Mouse (Mus musculus) embryonic facial prominence, embryonic 10.5 days (tissue): ENCODE results near the gene Ccdc157. TPM values are rescaled to one million over a fixed set of nuclear protein-coding genes. Genes with fewer than 3 reads are reported as not detected.

Experiments used
- DNase-seq: peaks from one replicate; pipeline ENCODE4 v3.0.0-alpha.2; 2017; ENCODE audit warnings: low spot score
- H3K27ac ChIP-seq: fragments of 300-500 bp; sonication (generic); replicated peaks from 2 replicates; pipeline ENCODE4 v1.5.1; 2016; ENCODE audit warnings: mild to moderate bottlenecking
- H3K27me3 ChIP-seq: fragments of 300-500 bp; sonication (generic); replicated peaks from 2 replicates; pipeline ENCODE4 v1.6.1; 2016; ENCODE audit warnings: low read depth, mild to moderate bottlenecking; ENCODE audit not compliant: poor library complexity, severe bottlenecking
- H3K36me3 ChIP-seq: fragments of 300-500 bp; sonication (generic); replicated peaks from 2 replicates; pipeline ENCODE4 v1.6.1; 2016; ENCODE audit warnings: mild to moderate bottlenecking, moderate library complexity
- H3K4me1 ChIP-seq: fragments of 300-500 bp; sonication (generic); 2 replicates; pipeline ENCODE4 v1.6.1; 2016
- H3K4me3 ChIP-seq: fragments of 300-500 bp; sonication (generic); 2 replicates; pipeline ENCODE4 v1.5.1; 2016; ENCODE audit warnings: mild to moderate bottlenecking, moderate library complexity
- H3K9me3 ChIP-seq: fragments of 300-500 bp; sonication (generic); 2 replicates; pipeline ENCODE4 v1.6.1; 2016; ENCODE audit warnings: mild to moderate bottlenecking
- WGBS: fragments of 180-500 bp; shearing (Covaris S2); methylation state at CpG from one replicate; pipeline ENCODE4 v1.1.7; 2016; 5-methylcytosine and 5-hydroxymethylcytosine counted together
- microRNA-seq: library from miRNA; unstranded; fragments of <30 nt; microRNA quantifications from one replicate; pipeline ENCODE4, GENCODE M21; 2017
- polyA plus RNA-seq: library from polyadenylated mRNA; unstranded; fragments of >200 nt; fragmentation: Nextera tagmentation; extraction: Ambion mirVana; gene quantifications from 2 replicates; pipeline ENCODE4 v1.2.1, GENCODE M21; 2016

Gene Ccdc157
- polyA plus RNA-seq, 1 experiment from 2014 or later, result 8.0 TPM

GRCm38 (mm10) chr11:4093459-4094377 lies 66.4 kb downstream of the Ccdc157 start:
- no peaks in the 10 kb centered on the region for H3K9me3 ChIP-seq
- no peak overlapping the region for H3K27ac ChIP-seq
- no peaks in the 10 kb centered on the region for H3K27me3 ChIP-seq
- peaks cover 29% of the 10 kb centered on the region for H3K36me3 ChIP-seq
- H3K4me1 ChIP-seq, result peaks cover 35% of the 10 kb centered on the region
- WGBS, result 89% methylated on average over 18 of the region's 18 CpGs
- peak overlapping the region; percentile 68 for H3K4me3 ChIP-seq
- no peak for DNase-seq

Small RNA genes within 50 kb of the gene (microRNA-seq; reads per million reads assigned to microRNA genes)
- gene Mir3060, result 5.8 reads per million, percentile 15 among the genes with 10 or more reads in this experiment

Other genes with a start within 250 kb of the Ccdc157 start
- gene Slc35e4, start 245.6 kb downstream of the Ccdc157 start, polyA plus RNA-seq, result 3.1 and 3.5 TPM in 2 replicates
- gene Tcn2, start 228.1 kb downstream of the Ccdc157 start, polyA plus RNA-seq, result 23.7 and 23.9 TPM in 2 replicates
- 108 and 119 TPM in 2 replicates for gene Pes1, start 196.3 kb downstream of the Ccdc157 start, polyA plus RNA-seq
- gene 4930556J24Rik, start 183.5 kb downstream of the Ccdc157 start, polyA plus RNA-seq, result 0.37 and 0.52 TPM in 2 replicates
- gene Gal3st1, start 176.7 kb downstream of the Ccdc157 start, polyA plus RNA-seq, result 0.55 and 0.58 TPM in 2 replicates
- 0.29 TPM in 1 of 2 replicates, not detected in the other for gene Sec14l4, start 128.8 kb downstream of the Ccdc157 start, polyA plus RNA-seq
- gene Sec14l3, start 95.5 kb downstream of the Ccdc157 start, polyA plus RNA-seq, result not detected in 2 replicates
- gene Mtfp1, start 64.8 kb downstream of the Ccdc157 start, polyA plus RNA-seq, result 14.6 and 15.6 TPM in 2 replicates
- gene Sec14l2, start 36.9 kb downstream of the Ccdc157 start, polyA plus RNA-seq, result 1.7 and 2.0 TPM in 2 replicates
- gene Rnf215, start 25.1 kb downstream of the Ccdc157 start, polyA plus RNA-seq, result 21.2 and 22.8 TPM in 2 replicates
- gene Sf3a1, start 57 bp upstream of the Ccdc157 start, polyA plus RNA-seq, result 102 and 105 TPM in 2 replicates
- gene Tbc1d10a, start 26.5 kb upstream of the Ccdc157 start, polyA plus RNA-seq, result 27.4 and 31.0 TPM in 2 replicates
- 2.2 and 2.4 TPM in 2 replicates for gene Castor1, start 57.9 kb upstream of the Ccdc157 start, polyA plus RNA-seq
- not detected in 2 replicates for gene Osm, start 76.1 kb upstream of the Ccdc157 start, polyA plus RNA-seq
- 0.09 and 0.36 TPM in 2 replicates for gene Lif, start 97.3 kb upstream of the Ccdc157 start, polyA plus RNA-seq